Mouse (Mus musculus): ENCODE measurements around the gene Olfr518. TPM values are rescaled to one million over a fixed set of nuclear protein-coding genes. Genes with fewer than 3 reads are reported as not detected.

Gene Olfr518
- polyA plus RNA-seq (2015; fragmentation: Nextera tagmentation; extraction: Ambion mirVana), result not detected in 2 replicates

DNA sequence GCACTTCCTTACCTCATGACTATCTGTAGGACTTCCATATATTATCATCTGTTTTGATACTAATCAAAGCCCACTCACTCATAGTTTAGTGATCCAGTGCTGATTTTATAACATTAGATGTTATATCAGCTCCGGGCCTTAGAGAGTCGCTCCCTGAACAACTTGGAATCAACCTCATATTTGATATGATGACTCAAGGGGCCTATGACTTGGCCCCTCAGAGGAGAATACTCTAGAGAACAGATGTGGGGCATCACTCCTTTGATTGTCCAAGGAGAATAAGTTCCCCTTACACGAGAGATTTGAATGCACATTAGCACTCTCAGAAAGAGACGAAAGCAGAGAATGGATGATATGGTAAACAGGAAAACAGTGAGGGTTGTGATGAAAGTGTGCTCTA is at the start of gene Olfr518:
Olfr518 (minus strand) TSS at position 101 of the 400 bp plus-strand sequence.
- ATAC-seq (ENCODE audit: low FRiP score, low read depth), result no peak
- H3K4me1 ChIP-seq (replicated peaks), result no peaks in the 10 kb centered on the region
- no peaks in the 10 kb centered on the region for H3K36me3 ChIP-seq
- no peaks in the 10 kb centered on the region for H3K9me3 ChIP-seq
- 79% methylated on average over 4 of the region's 4 CpGs for WGBS
- H3K27ac ChIP-seq (replicated peaks), result no peak within 1 kb of the TSS
- H3K9ac ChIP-seq, result no peak within 1 kb of the TSS
- no peak within 1 kb of the TSS for H3K4me3 ChIP-seq
- H3K4me2 ChIP-seq, result no peak within 1 kb of the TSS
- H3K27me3 ChIP-seq, result no peaks in the 10 kb centered on the region

DNA sequence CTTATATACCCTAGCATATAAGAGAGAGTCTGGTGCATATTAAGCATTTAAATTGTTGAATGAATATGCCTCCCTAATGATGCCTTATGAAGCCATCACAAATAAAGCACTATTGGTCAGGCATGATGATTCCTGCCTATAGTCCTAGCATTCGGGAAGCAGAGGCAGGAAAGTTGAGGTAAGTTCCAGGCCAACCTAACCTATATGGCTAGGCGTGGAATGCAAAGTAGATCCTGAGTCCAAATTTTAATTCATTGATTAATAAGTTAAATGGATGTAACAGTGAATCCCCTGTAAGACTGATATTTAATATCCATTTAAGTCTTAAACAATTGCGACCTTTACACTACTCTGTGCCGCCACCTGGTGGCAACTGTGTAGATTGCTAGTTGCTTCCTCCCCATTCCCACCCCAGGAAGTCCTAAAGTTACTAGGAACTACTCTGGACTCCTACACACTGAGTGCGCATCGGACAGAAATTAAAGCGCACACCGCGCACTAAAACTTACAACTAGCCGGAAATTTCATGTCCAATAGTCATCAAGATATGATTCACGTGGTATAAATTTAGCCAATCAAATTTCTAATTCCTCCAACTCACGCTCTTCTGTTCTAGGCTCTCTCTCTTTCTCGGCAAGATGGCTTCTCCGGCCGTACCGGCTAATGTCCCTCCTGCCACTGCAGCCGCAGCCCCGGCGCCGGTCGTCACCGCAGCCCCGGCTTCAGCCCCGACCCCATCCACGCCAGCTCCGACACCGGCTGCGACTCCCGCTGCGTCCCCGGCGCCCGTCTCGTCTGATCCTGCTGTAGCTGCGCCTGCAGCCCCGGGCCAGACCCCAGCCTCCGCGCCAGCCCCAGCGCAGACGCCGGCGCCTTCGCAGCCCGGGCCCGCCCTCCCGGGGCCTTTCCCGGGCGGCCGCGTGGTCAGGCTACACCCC is 49.3 kb upstream of the Olfr518 start, which contains the start of gene Eif3f:
Eif3f (plus strand) TSS at position 624 of the 938 bp plus-strand sequence.
- peak within 1 kb of the TSS; percentile 91 for H3K9ac ChIP-seq
- H3K4me1 ChIP-seq (replicated peaks), result peaks cover 21% of the 10 kb centered on the region
- no peaks in the 10 kb centered on the region for H3K27me3 ChIP-seq
- peak; percentile 97 for ATAC-seq (ENCODE audit: low FRiP score, low read depth)
- peak within 1 kb of the TSS; percentile 84 for H3K4me3 ChIP-seq
- WGBS, result 2% methylated on average over 50 of the region's 50 CpGs
- H3K36me3 ChIP-seq, result peaks cover 25% of the 10 kb centered on the region
- H3K4me2 ChIP-seq, result peak within 1 kb of the TSS; percentile 95
- H3K27ac ChIP-seq (replicated peaks), result peak within 1 kb of the TSS; percentile 86
- H3K9me3 ChIP-seq, result no peaks in the 10 kb centered on the region

DNA sequence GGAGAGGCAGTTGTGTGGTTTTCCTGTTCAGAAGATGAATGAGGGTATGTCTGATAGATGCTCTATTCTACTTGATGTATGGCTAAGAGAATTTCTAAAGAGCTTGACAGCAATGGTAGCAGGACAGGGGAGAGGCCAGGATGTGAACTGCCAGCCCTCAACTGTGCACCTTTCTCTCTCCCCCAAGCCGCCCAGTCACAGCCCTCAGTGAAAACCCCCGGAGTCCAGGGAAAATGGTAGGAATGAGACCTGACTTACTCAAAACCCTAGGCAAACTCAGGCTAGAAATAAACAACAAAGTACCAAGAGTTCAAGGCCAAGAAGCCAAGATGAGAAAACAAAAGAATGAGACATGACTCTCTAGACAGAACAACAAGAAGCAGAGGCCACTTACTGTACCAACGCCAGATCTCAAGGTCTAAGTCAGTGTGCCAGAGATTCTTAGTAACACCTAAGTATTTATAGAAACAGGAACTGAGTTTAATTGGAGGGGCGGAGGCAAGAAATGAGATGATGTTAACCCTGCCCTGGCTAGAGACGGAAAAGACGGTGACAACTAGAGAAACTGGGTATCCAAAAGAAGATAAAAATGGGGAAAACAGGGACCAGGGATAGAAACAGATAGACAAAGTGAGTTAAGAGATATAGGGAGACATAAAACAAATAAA is 45.1 kb upstream of the Olfr518 start, which contains the start of gene Nlrp10:
Nlrp10 (minus strand) TSS at position 453 of the 668 bp plus-strand sequence.
- H3K27me3 ChIP-seq, result no peaks in the 10 kb centered on the region
- no peaks in the 10 kb centered on the region for H3K36me3 ChIP-seq
- H3K9ac ChIP-seq, result no peak within 1 kb of the TSS
- no peak within 1 kb of the TSS for H3K4me2 ChIP-seq
- H3K27ac ChIP-seq (replicated peaks), result no peak within 1 kb of the TSS
- no peak for ATAC-seq (ENCODE audit: low FRiP score, low read depth)
- H3K4me1 ChIP-seq (replicated peaks), result peaks cover 1% of the 10 kb centered on the region
- no peaks in the 10 kb centered on the region for H3K9me3 ChIP-seq
- H3K4me3 ChIP-seq, result no peak within 1 kb of the TSS
- 87% methylated on average over 6 of the region's 6 CpGs for WGBS

DNA sequence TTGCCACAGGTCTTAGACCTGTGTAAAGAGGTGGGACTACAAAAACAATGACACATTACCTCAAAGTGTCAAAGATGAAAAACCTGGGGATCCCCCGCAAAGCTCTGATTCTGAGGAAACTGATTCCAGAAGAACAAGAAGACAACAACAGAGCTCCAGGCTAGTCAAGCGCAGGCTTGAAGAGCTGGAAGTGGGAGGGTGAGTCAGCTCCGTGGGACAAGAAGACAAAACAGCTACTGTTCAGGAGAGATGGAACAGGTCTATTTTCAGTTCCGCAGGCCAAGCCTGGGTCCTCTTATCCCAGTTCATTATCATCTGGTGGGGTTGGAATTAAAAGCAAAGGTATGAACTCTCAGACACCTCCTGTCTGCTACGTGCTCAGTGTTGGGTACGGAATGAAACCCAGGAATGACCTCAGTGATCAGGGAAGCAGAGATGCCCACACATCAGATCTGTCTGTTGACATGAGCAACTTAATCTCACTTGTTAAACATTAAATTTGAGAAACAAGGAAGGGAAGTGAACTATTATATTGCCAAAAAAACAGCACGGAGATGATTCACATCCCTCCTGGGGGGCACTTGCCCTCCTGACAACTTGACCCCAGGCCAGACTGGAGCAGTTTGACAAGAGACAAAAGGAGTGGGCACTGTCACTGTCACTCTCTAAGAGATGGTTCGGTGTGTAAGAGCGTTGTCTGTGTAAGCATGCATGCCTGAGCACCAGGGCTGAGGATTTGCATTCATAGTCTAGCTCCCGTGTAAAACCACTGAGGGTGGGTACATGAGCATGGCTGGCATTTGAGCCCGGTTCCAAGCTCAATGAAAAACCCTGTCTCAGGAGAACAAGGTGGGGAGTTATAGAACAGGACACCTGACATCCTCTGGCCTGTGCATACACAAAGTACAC is 43.7 kb upstream of the Olfr518 start:
- no peak overlapping the region for H3K27ac ChIP-seq (replicated peaks)
- H3K9ac ChIP-seq, result no peak overlapping the region

DNA sequence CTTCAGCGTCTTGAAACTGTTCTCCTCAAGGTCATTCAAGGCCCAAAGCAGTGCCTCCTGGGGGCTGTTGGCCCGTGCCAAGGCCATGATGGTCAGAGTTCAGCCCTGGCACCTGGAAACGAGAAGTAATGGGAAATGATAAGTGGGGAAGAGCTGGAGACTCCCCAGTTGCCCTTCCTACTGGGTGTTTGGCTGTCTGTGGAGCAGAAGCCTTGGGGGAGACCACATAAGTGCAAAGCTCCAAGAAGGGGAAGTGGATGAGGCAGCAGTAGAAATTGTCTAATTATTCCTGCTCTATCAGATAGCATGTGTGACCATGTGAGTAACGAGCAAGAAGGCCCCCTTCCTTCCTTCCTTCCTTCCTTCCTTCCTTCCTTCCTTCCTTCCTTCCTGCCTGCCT is 42.2 kb upstream of the Olfr518 start:
- Histone ChIP-seq H3K4me1 (replicated peaks) (no peaks in the 10 kb centered on the region), H3K4me2 (no peak overlapping the region), H3K9me3 (no peaks in the 10 kb centered on the region), H3K27me3 (no peaks in the 10 kb centered on the region), H3K9ac (no peak overlapping the region), H3K36me3 (no peaks in the 10 kb centered on the region), H3K27ac (replicated peaks) (no peak overlapping the region), H3K4me3 (no peak overlapping the region)
- no peak for ATAC-seq (ENCODE audit: low FRiP score, low read depth)
- WGBS, result 76% methylated on average over 4 of the region's 4 CpGs

More for the DNA sequence above, 43.7 kb upstream of the Olfr518 start:
- no peaks in the 10 kb centered on the region for H3K27me3 ChIP-seq
- no peak overlapping the region for H3K4me2 ChIP-seq
- H3K4me1 ChIP-seq (replicated peaks), result no peaks in the 10 kb centered on the region
- no peaks in the 10 kb centered on the region for H3K9me3 ChIP-seq
- 86% methylated on average over 11 of the region's 11 CpGs for WGBS
- no peak for ATAC-seq (ENCODE audit: low FRiP score, low read depth)
- no peaks in the 10 kb centered on the region for H3K36me3 ChIP-seq
- no peak overlapping the region for H3K4me3 ChIP-seq

DNA sequence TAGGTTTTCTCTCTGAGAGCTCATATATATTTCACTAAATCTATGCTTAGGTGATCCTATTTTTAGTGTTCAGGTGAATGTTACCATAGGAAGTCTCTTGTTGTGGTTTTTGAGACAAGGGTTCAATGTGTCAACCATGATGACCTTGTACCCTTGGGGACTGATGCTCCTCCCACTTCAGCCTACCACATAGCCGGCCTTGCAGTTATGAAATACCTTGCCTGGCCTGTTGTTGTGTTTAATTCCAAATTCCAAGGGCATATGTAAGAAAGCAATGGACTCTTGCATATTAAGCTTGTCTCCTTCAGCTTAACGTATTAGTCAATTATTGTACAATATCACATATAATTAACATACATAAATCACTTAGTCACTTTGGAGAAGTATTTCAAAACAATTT is 19.2 kb upstream of the Olfr518 start:
- Histone ChIP-seq H3K9ac (no peak overlapping the region), H3K27ac (replicated peaks) (no peak overlapping the region), H3K9me3 (no peaks in the 10 kb centered on the region), H3K4me3 (no peak overlapping the region), H3K36me3 (no peaks in the 10 kb centered on the region), H3K4me1 (replicated peaks) (no peaks in the 10 kb centered on the region), H3K4me2 (no peak overlapping the region), H3K27me3 (no peaks in the 10 kb centered on the region)
- WGBS, result 75% methylated on average over 2 of the region's 2 CpGs
- ATAC-seq (ENCODE audit: low FRiP score, low read depth), result no peak

DNA sequence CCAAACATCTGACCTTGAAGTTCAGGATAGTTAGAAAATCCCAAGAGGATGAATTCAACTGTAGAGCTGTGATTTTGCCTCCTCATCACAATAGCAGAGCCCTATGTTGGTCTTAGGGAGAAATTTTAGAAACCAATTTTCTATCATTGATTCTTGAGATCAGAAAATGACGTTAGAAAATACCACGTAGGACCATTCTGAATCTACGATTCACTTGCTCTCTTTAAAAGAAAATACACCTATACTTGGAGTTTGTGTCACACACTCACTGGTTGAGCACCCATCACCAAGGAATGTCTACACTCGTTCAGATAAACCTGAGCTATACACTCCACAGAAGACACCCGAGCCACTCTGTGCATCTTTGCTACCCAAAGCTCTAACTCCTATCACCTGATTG is 9.5 kb upstream of the Olfr518 start, which contains the start of gene Olfr519:
Olfr519 (minus strand) TSS at position 101 of the 400 bp plus-strand sequence.
- no peaks in the 10 kb centered on the region for H3K36me3 ChIP-seq

DNA sequence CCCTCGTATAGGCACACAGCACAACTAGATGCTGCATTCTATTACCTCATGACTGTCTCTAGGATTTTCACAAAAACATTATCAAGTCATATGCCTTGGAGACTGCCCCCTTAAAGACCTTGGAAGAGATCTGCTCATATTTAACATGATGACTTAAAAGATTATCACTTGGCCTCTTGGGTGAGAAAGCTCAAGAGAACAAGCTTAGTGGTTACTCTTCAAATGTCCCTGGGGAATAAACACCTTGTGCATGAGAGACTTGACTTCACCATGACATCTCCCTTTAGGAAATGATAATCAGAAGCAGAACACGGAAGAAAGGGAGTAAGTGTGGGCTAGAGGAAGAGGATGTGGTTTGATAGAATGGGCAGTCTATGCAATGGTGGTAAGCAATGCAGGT is 12.5 kb downstream of the Olfr518 start, which contains the start of gene Olfr517:
Olfr517 (minus strand) TSS at position 101 of the 400 bp plus-strand sequence.
- no peaks in the 10 kb centered on the region for H3K27me3 ChIP-seq
- WGBS, result 78% methylated on average over 2 of the region's 2 CpGs
- H3K4me3 ChIP-seq, result no peak within 1 kb of the TSS
- H3K36me3 ChIP-seq, result no peaks in the 10 kb centered on the region
- no peaks in the 10 kb centered on the region for H3K4me1 ChIP-seq (replicated peaks)
- no peaks in the 10 kb centered on the region for H3K9me3 ChIP-seq
- H3K9ac ChIP-seq, result no peak within 1 kb of the TSS
- no peak within 1 kb of the TSS for H3K27ac ChIP-seq (replicated peaks)
- ATAC-seq (ENCODE audit: low FRiP score, low read depth), result no peak
- no peak within 1 kb of the TSS for H3K4me2 ChIP-seq

More for the DNA sequence above, 9.5 kb upstream of the Olfr518 start, which contains the start of gene Olfr519:
- H3K4me2 ChIP-seq, result no peak within 1 kb of the TSS
- no peaks in the 10 kb centered on the region for H3K4me1 ChIP-seq (replicated peaks)
- H3K27me3 ChIP-seq, result no peaks in the 10 kb centered on the region
- H3K27ac ChIP-seq (replicated peaks), result no peak within 1 kb of the TSS
- no peak within 1 kb of the TSS for H3K9ac ChIP-seq
- 90% methylated on average over 5 of the region's 5 CpGs for WGBS
- H3K9me3 ChIP-seq, result no peaks in the 10 kb centered on the region
- H3K4me3 ChIP-seq, result no peak within 1 kb of the TSS
- no peak for ATAC-seq (ENCODE audit: low FRiP score, low read depth)

DNA sequence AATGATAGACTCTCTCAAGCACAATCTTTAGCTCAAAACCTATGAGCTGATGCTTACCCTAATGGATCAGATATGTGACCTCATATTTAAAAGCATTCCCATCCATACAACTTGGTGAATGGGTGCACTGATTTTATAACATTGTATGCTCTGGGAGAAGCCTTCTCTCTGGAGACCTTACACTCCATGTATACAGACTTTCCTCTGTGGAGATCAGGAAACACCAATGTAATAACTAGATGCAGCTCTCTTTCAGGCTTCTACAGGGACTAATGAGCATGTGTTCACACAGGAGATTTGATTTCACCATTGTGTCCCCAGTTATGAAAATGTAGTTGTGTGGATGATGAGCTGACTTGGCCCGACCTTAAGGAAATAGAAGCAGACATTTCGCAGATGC is 34.4 kb downstream of the Olfr518 start, which contains the start of gene Olfr516:
Olfr516 (minus strand) TSS at position 101 of the 400 bp plus-strand sequence.
- Histone ChIP-seq H3K4me3 (no peak within 1 kb of the TSS), H3K9ac (no peak within 1 kb of the TSS), H3K27me3 (no peaks in the 10 kb centered on the region), H3K27ac (replicated peaks) (no peak within 1 kb of the TSS), H3K9me3 (no peaks in the 10 kb centered on the region), H3K4me1 (replicated peaks) (no peaks in the 10 kb centered on the region), H3K4me2 (no peak within 1 kb of the TSS), H3K36me3 (no peaks in the 10 kb centered on the region)
- ATAC-seq (ENCODE audit: low FRiP score, low read depth), result no peak
- 92% methylated on average over 2 of the region's 2 CpGs for WGBS
